Mouse (Mus musculus): Measurements from ENCODE around the gene H60c. TPM values are rescaled to one million over a fixed set of nuclear protein-coding genes. Genes with fewer than 3 reads are reported as not detected.
"Not testable (repeated sequence)": the region's sequence is repeated elsewhere in the genome, so short reads cannot be mapped to it uniquely, and the experiment has no call there.

The H60c gene
- not detected in 2 replicates for polyA plus RNA-seq (2015; fragmentation: Nextera tagmentation; extraction: Ambion mirVana)

DNA sequence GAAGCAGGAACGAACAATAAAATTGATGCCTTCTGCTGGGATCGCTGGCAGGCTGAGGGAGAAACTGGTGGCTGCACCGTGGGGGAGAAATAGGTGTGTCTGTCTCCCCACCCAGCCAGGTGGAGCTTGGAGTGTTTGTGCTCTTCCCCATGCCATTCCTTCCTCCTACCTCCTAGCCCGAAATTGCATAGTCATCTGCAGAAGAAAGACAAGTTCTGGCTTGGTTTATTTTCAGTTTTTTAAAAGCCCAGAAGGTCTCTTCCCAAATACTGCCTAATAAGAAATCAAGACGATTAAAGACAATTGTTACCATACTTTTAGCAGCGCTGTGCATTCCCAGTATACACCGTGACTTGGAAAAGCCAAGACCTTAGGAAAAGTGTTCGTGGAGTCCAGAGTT lies at the start of gene H60c:
Gene H60c, minus strand, starts transcription at position 101 of the 400 bp plus-strand sequence.
- Histone ChIP-seq H3K9me3 (replicated peaks) (no peaks in the 10 kb centered on the region), H3K4me2 (no peak within 1 kb of the TSS), H3K4me1 (no peaks in the 10 kb centered on the region), H3K27me3 (replicated peaks) (no peaks in the 10 kb centered on the region), H3K27ac (replicated peaks) (no peak within 1 kb of the TSS), H3K36me3 (no peaks in the 10 kb centered on the region), H3K4me3 (replicated peaks) (no peak within 1 kb of the TSS), H3K9ac (replicated peaks) (no peak within 1 kb of the TSS)
- no peak for ATAC-seq (ENCODE audit: low FRiP score)
- WGBS = 85% methylated on average over 8 of the region's 8 CpGs

GRCm38 (mm10) chr10:3308821-3309206 lies 41.2 kb upstream of the H60c start:
- WGBS = 78% methylated on average over 1 of the region's 1 CpGs
- H3K27ac ChIP-seq (replicated peaks) = no peak overlapping the region
- H3K4me3 ChIP-seq (replicated peaks) = no peak overlapping the region
- H3K36me3 ChIP-seq = no peaks in the 10 kb centered on the region
- H3K9me3 ChIP-seq (replicated peaks) = no peaks in the 10 kb centered on the region
- H3K4me1 ChIP-seq = 0 out of 2 replicates have a peak, but pooled peaks cover 3% of the 10 kb centered on the region
- no peak; the same call in 1 of the 2 replicates for ATAC-seq (ENCODE audit: low FRiP score)
- no peak overlapping the region for H3K9ac ChIP-seq (replicated peaks)
- no peak overlapping the region for H3K4me2 ChIP-seq
- H3K27me3 ChIP-seq (replicated peaks) = no peaks in the 10 kb centered on the region

- ATAC-seq (ENCODE audit: low FRiP score) = peak; percentile 53; the same call in 1 of the 2 replicates
Observed at GRCm38 (mm10) chr10:3308180-3308820, 40.7 kb upstream of the H60c start.

DNA sequence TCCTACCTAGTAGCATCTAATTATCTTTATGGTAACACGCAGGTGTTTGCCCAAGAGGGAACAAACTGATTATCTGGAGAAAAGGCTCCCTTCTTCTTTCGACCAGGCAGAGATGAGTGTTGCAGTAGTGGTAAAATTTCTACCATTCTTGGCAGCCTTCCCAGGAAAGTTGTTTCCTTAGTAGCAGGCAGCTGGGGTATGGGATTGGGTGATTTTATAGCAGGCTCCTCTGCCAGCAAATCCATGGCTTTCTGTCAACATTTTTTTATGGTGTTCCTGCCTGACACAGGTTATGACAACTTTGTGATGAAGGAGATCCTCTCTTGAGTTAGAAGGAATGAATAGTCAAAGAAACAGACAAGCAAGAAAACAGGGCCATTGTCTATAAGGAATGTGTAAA lies 40.2 kb upstream of the H60c start:
- 61% methylated on average over 2 of the region's 2 CpGs for WGBS
- H3K4me2 ChIP-seq = no peak overlapping the region
- no peaks in the 10 kb centered on the region for H3K36me3 ChIP-seq
- peak; percentile 69; the same call in 1 of the 2 replicates for ATAC-seq (ENCODE audit: low FRiP score)
- no peak overlapping the region for H3K27ac ChIP-seq (replicated peaks)
- H3K4me3 ChIP-seq (replicated peaks) = no peak overlapping the region
- H3K27me3 ChIP-seq (replicated peaks) = no peaks in the 10 kb centered on the region
- H3K4me1 ChIP-seq = 0 out of 2 replicates have a peak, but pooled peaks cover 3% of the 10 kb centered on the region
- H3K9ac ChIP-seq (replicated peaks) = no peak overlapping the region
- no peaks in the 10 kb centered on the region for H3K9me3 ChIP-seq (replicated peaks)

More at GRCm38 (mm10) chr10:3308180-3308820, 40.7 kb upstream of the H60c start:
- Histone ChIP-seq H3K27ac (replicated peaks) (0 out of 2 replicates have a peak overlapping the region, but pooled peaks have one; percentile 18), H3K27me3 (replicated peaks) (no peaks in the 10 kb centered on the region), H3K4me3 (replicated peaks) (no peak overlapping the region), H3K4me2 (no peak overlapping the region), H3K9me3 (replicated peaks) (no peaks in the 10 kb centered on the region), H3K4me1 (0 out of 2 replicates have a peak, but pooled peaks cover 3% of the 10 kb centered on the region), H3K9ac (replicated peaks) (no peak overlapping the region), H3K36me3 (no peaks in the 10 kb centered on the region)
- 88% methylated on average over 4 of the region's 4 CpGs for WGBS

- Histone ChIP-seq H3K4me1 (no peaks in the 10 kb centered on the region), H3K4me2 (no peak overlapping the region), H3K9ac (replicated peaks) (no peak overlapping the region), H3K27ac (replicated peaks) (no peak overlapping the region), H3K27me3 (replicated peaks) (no peaks in the 10 kb centered on the region), H3K4me3 (replicated peaks) (no peak overlapping the region), H3K9me3 (replicated peaks) (no peaks in the 10 kb centered on the region), H3K36me3 (no peaks in the 10 kb centered on the region)
- WGBS = 69% methylated on average over 2 of the region's 2 CpGs
- ATAC-seq (ENCODE audit: low FRiP score) = no peak
Observed at GRCm38 (mm10) chr10:3293969-3294368, 26.4 kb upstream of the H60c start.

GRCm38 (mm10) chr10:3281047-3281446 lies 13.5 kb upstream of the H60c start:
- H3K9me3 ChIP-seq (replicated peaks) = no peaks in the 10 kb centered on the region
- no peaks in the 10 kb centered on the region for H3K4me1 ChIP-seq
- H3K36me3 ChIP-seq = no peaks in the 10 kb centered on the region
- H3K27ac ChIP-seq (replicated peaks) = no peak overlapping the region
- WGBS = 96% methylated on average over 2 of the region's 2 CpGs
- no peak overlapping the region for H3K4me3 ChIP-seq (replicated peaks)
- H3K9ac ChIP-seq (replicated peaks) = no peak overlapping the region
- no peaks in the 10 kb centered on the region for H3K27me3 ChIP-seq (replicated peaks)
- ATAC-seq (ENCODE audit: low FRiP score) = no peak
- no peak overlapping the region for H3K4me2 ChIP-seq

- 79% methylated on average over 3 of the region's 3 CpGs for WGBS
- no peak for ATAC-seq (ENCODE audit: low FRiP score)
- no peak overlapping the region for H3K4me3 ChIP-seq (replicated peaks)
Observed at GRCm38 (mm10) chr10:3274065-3274464, 6.5 kb upstream of the H60c start.

GRCm38 (mm10) chr10:3271036-3271435 lies 3.5 kb upstream of the H60c start:
- no peaks in the 10 kb centered on the region for H3K27me3 ChIP-seq (replicated peaks)
- WGBS = 75% methylated on average over 3 of the region's 4 CpGs

More at GRCm38 (mm10) chr10:3274065-3274464, 6.5 kb upstream of the H60c start:
- H3K4me1 ChIP-seq = no peaks in the 10 kb centered on the region
- no peak overlapping the region for H3K4me2 ChIP-seq
- H3K36me3 ChIP-seq = no peaks in the 10 kb centered on the region
- H3K27ac ChIP-seq (replicated peaks) = no peak overlapping the region
- H3K9me3 ChIP-seq (replicated peaks) = no peaks in the 10 kb centered on the region
- no peak overlapping the region for H3K9ac ChIP-seq (replicated peaks)
- H3K27me3 ChIP-seq (replicated peaks) = no peaks in the 10 kb centered on the region

DNA sequence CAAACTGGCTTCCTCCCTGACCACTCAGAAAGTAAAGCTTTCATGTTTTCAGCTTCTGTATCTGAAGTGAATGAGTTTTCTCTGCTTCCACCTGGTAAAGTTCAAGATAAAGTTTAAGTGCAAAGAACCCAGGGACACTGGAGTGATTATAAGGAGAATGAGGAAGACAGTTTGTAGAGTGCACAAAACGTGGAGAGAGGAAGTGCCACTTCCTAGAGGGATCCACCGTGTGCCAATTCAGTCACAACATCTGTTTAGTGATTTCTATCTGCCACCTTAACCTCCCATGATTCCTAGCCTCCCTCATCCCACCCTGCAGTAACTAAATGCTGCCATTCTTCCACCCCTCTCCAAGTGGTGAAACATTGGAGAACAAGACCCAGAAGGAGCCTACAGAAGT lies 842 bp downstream of the H60c start:
- Histone ChIP-seq H3K4me1 (no peaks in the 10 kb centered on the region), H3K27me3 (replicated peaks) (no peaks in the 10 kb centered on the region), H3K36me3 (no peaks in the 10 kb centered on the region), H3K9me3 (replicated peaks) (no peaks in the 10 kb centered on the region), H3K4me3 (replicated peaks) (no peak overlapping the region), H3K9ac (replicated peaks) (no peak overlapping the region), H3K27ac (replicated peaks) (no peak overlapping the region), H3K4me2 (no peak overlapping the region)
- WGBS = 69% methylated on average over 2 of the region's 2 CpGs
- ATAC-seq (ENCODE audit: low FRiP score) = no peak

More at GRCm38 (mm10) chr10:3271036-3271435, 3.5 kb upstream of the H60c start:
- Histone ChIP-seq H3K36me3 (no peaks in the 10 kb centered on the region), H3K9ac (replicated peaks) (no peak overlapping the region), H3K9me3 (replicated peaks) (no peaks in the 10 kb centered on the region), H3K4me3 (replicated peaks) (no peak overlapping the region), H3K27ac (replicated peaks) (no peak overlapping the region), H3K4me2 (no peak overlapping the region), H3K4me1 (no peaks in the 10 kb centered on the region)
- no peak for ATAC-seq (ENCODE audit: low FRiP score)

DNA sequence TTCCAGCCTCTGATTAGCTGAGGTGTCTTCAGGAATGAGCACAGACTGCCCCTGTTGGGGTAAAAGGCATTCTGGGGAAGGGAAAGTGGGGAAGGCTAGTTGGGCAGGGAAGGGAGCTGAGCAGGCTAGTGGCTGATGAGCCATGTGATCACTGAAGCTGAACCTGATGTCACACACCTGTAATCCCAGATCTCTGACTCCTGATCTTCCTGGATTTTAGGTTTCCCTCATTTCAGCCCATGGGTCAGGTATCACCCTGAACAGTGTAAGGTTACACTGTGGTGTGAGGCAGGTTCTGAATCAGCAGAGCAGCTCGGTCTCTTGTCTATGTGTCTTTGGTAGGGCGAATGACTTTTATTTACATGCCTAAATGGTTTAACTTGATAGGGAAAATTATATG lies 4.8 kb downstream of the H60c start:
- Histone ChIP-seq H3K4me1 (no peaks in the 10 kb centered on the region), H3K27me3 (replicated peaks) (no peaks in the 10 kb centered on the region), H3K4me2 (no peak overlapping the region), H3K36me3 (no peaks in the 10 kb centered on the region), H3K9me3 (replicated peaks) (no peaks in the 10 kb centered on the region), H3K27ac (replicated peaks) (no peak overlapping the region), H3K9ac (replicated peaks) (no peak overlapping the region), H3K4me3 (replicated peaks) (no peak overlapping the region)
- ATAC-seq (ENCODE audit: low FRiP score) = no peak
- 88% methylated on average over 2 of the region's 2 CpGs for WGBS

- ATAC-seq (ENCODE audit: low FRiP score) = no peak
- Histone ChIP-seq H3K4me2 (no peak overlapping the region), H3K27ac (replicated peaks) (no peak overlapping the region), H3K36me3 (no peaks in the 10 kb centered on the region), H3K4me3 (replicated peaks) (no peak overlapping the region), H3K9me3 (replicated peaks) (no peaks in the 10 kb centered on the region), H3K27me3 (replicated peaks) (no peaks in the 10 kb centered on the region), H3K9ac (replicated peaks) (no peak overlapping the region), H3K4me1 (no peaks in the 10 kb centered on the region)
- WGBS = 91% methylated on average over 3 of the region's 3 CpGs
Observed at GRCm38 (mm10) chr10:3257391-3257790, 10.2 kb downstream of the H60c start.

- H3K27me3 ChIP-seq (replicated peaks); H3K4me3 ChIP-seq (replicated peaks); H3K9ac ChIP-seq (replicated peaks); H3K9me3 ChIP-seq (replicated peaks); ATAC-seq (ENCODE audit: low FRiP score); H3K4me2 ChIP-seq; H3K27ac ChIP-seq (replicated peaks); H3K36me3 ChIP-seq; H3K4me1 ChIP-seq: not testable (repeated sequence)
- 93% methylated on average over 5 of the region's 5 CpGs for WGBS
Observed at GRCm38 (mm10) chr10:3238436-3238835, 29.1 kb downstream of the H60c start.

All from neural tube, embryonic 15.5 days (tissue).